Mouse (Mus musculus) heart, adult 2 months (tissue): ENCODE data around the gene Yif1b.
"Not testable (repeated sequence)": the region's sequence is repeated elsewhere in the genome, so short reads cannot be mapped to it uniquely, and the experiment has no call there.

Experiments used
- CTCF ChIP-seq: fragments of 200-600 bp; IDR thresholded peaks from 2 replicates; pipeline ENCODE4 v1.8.1; 2022; ENCODE audit warnings: antibody characterized with exemption, mild to moderate bottlenecking, moderate library complexity
- POLR2A ChIP-seq: fragments of 200-500 bp; IDR thresholded peaks from 2 replicates; pipeline ENCODE4 v1.6.1; 2011; ENCODE audit warnings: mild to moderate bottlenecking, low read depth, low read length, control low read depth; ENCODE audit not compliant: insufficient read depth

DNA sequence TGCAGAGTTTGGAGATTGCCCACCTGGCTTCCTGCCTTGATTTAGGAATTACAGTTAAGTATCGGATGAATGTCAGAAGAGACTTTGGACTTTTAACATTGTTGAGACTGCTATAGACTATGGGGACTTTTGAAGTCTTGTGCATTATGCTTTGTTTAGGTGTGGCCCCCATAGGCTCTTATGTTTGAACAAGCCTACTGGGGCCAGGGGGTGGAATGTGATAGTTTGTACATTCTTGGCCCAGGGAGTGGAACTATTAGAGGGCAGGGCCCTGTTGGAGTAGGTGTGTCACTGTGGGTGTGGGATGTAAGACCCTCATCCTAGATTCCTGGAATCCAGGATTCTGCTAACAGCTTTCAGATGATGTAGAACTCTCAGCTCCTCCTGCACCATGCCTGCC, 43.9 kb upstream of the Yif1b start:
- not testable (repeated sequence) for TF ChIP-seq POLR2A, CTCF
